Mouse (Mus musculus): ENCODE measurements around the gene Loxl1.

DNA sequence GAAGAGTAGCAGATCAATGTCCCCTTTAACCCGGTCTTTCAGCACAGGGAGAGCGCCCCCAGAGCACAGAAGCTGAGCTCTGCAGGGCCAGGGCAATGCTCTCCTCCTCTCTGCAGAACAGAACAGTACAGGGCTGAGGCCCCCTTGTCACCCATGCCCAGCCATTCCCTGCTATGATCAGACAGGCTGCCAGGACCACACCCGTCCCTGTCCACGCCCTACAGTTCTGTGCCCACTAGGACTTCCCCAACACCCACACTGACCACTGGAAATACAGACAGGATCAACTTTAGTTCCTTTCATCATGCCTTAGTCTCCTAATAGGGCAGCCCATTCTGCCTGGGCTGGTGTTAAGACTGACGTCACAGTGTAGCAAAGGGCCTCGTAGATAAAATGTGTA lies 15.9 kb downstream of the Loxl1 start:
- TF ChIP-seq CTCF (IDR thresholded peaks at IDR 0.05; ENCODE audit: insufficient read depth, low read depth, low read length) (no peak), POLR2A (IDR thresholded peaks at IDR 0.05; ENCODE audit: insufficient read depth, low read depth, low read length) (no peak)
